Mouse (Mus musculus) limb, embryonic 10.5 days (tissue): ENCODE measurements around the gene Gsta3. TPM values are rescaled to one million over a fixed set of nuclear protein-coding genes. Genes with fewer than 3 reads are reported as not detected.
"Not testable (repeated sequence)": the region's sequence is repeated elsewhere in the genome, so short reads cannot be mapped to it uniquely, and the experiment has no call there.

Experiments
- DNase-seq: peaks from one replicate; pipeline ENCODE4 v3.0.0-alpha.2; 2017; ENCODE audit warnings: low spot score
- H3K27ac ChIP-seq: fragments of 300-500 bp; sonication (generic); 2 replicates; pipeline ENCODE4 v1.5.1; 2016; ENCODE audit warnings: mild to moderate bottlenecking
- H3K27me3 ChIP-seq: fragments of 300-500 bp; sonication (generic); 2 replicates; pipeline ENCODE4 v1.6.1; 2016; ENCODE audit warnings: low read depth, mild to moderate bottlenecking; ENCODE audit not compliant: poor library complexity, severe bottlenecking
- H3K36me3 ChIP-seq: fragments of 300-500 bp; sonication (generic); 2 replicates; pipeline ENCODE4 v1.6.1; 2016; ENCODE audit warnings: mild to moderate bottlenecking, moderate library complexity
- H3K4me1 ChIP-seq: fragments of 300-500 bp; sonication (generic); 2 replicates; pipeline ENCODE4 v1.6.1; 2016
- H3K4me3 ChIP-seq: fragments of 300-500 bp; sonication (generic); 2 replicates; pipeline ENCODE4 v1.5.1; 2016; ENCODE audit warnings: mild to moderate bottlenecking, moderate library complexity
- H3K9me3 ChIP-seq: fragments of 300-500 bp; sonication (generic); replicated peaks from 2 replicates; pipeline ENCODE4 v1.6.1; 2016; ENCODE audit warnings: mild to moderate bottlenecking
- WGBS: fragments of 180-500 bp; shearing (Covaris S2); methylation state at CpG from one replicate; pipeline ENCODE4 v1.1.7; 2016; 5-methylcytosine and 5-hydroxymethylcytosine counted together
- polyA plus RNA-seq: library from polyadenylated mRNA; unstranded; fragments of >200 nt; fragmentation: Nextera tagmentation; extraction: Ambion mirVana; gene quantifications from 2 replicates; pipeline ENCODE4 v1.2.1, GENCODE M21; 2016

Gene Gsta3
- polyA plus RNA-seq = not detected in 2 replicates

DNA sequence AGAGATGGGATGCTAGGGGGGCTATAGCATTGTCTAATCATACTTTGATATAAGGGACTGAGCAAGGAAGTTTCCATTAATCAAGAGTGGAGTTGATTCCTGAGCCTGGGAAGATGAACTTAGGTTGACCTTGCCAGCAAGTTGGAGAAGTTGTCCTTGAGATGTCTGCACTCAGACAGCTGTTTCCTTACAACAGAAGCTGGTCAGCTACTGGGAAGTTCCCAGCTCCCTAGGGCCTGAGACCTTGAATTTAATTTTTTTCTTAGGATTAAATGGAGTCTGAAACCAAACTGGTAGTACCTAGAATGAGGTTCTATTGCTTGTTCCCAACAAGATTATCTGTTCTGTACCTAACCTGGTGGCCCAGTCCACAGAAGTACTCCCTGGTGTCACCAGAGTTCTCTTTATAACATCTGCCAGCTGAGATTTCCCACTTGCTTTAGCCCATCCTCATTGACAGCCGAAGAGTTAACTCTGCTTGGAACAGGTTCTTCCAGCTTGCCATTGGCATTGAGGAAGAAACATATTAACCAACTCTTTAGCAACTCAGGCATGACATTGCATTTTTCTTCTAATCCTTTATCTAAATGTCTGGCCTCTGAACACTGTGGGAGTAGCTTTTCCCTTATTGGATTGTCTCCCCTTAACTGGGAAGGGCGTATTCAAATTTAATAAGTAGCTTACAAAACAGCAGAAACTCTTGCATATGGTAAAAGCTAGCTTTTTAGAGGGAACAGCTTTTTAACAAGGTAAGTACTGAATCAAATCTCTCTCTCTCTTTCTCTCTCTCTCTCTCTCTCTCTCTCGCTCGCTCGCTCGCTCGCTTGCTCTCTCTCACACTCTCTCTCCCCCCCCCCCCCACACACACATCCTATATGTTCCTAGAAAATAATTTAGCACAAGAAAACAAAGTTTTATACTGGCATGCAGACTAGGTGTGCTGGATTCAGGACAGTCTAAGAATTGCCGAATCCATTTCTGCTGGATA lies at the start of gene Gsta3:
Gene Gsta3, plus strand, starts transcription at position 679 of the 988 bp plus-strand sequence.
- Histone ChIP-seq H3K9me3 (no peaks in the 10 kb centered on the region), H3K36me3 (no peaks in the 10 kb centered on the region), H3K27me3 (no peaks in the 10 kb centered on the region), H3K4me3 (no peak within 1 kb of the TSS), H3K4me1 (no peaks in the 10 kb centered on the region), H3K27ac (no peak within 1 kb of the TSS)
- no peak for DNase-seq
- WGBS = 97% methylated on average over 8 of the region's 8 CpGs

DNA sequence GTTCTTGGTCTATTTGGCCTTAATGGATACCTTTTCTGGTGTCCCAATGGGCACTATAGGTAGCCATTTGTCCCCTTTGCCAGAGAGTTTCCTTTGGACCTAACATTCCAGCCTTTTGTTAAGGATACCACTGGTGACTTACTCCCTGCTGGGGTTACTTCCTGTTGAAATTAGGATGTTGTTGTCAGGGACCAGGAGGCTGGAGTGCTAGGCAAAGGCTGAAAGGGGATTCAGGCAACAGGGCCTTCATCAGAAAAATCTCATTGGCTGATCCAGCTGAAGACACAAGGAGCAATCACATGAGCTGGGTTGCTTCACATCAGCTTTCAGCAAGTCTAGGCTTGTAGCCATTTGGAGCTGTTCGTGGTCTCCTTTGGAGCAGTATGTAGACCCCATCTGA lies 34.1 kb upstream of the Gsta3 start:
- Histone ChIP-seq H3K36me3 (no peaks in the 10 kb centered on the region), H3K27me3 (no peaks in the 10 kb centered on the region), H3K27ac (no peak overlapping the region), H3K4me1 (0 out of 2 replicates have a peak, but pooled peaks cover 6% of the 10 kb centered on the region), H3K4me3 (no peak overlapping the region), H3K9me3 (no peaks in the 10 kb centered on the region)
- 87% methylated on average over 1 of the region's 1 CpGs for WGBS
- DNase-seq = no peak

DNA sequence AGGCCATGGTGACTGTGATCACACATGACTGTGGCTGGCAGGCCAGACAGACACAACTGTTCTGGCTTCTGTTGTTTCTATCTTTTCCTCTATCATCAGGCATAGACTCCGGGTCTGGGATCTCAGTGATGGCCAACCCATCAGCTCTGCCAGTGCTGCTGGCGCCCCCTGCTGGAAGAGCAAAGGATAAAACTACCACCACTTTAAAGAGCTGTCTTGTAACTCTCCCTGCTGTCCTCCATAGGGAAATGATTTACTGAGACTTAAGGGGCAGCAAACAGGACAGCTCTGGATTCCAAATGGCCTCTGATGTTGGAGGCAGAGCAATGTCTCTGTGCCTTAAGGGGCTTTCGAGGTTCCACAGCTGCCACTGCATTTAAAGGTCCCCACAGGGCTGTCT lies 26.9 kb upstream of the Gsta3 start:
- H3K36me3 ChIP-seq, DNase-seq, H3K9me3 ChIP-seq, H3K4me1 ChIP-seq, H3K4me3 ChIP-seq, H3K27me3 ChIP-seq, H3K27ac ChIP-seq: not testable (repeated sequence)
- 27% methylated on average over 3 of the region's 3 CpGs for WGBS

DNA sequence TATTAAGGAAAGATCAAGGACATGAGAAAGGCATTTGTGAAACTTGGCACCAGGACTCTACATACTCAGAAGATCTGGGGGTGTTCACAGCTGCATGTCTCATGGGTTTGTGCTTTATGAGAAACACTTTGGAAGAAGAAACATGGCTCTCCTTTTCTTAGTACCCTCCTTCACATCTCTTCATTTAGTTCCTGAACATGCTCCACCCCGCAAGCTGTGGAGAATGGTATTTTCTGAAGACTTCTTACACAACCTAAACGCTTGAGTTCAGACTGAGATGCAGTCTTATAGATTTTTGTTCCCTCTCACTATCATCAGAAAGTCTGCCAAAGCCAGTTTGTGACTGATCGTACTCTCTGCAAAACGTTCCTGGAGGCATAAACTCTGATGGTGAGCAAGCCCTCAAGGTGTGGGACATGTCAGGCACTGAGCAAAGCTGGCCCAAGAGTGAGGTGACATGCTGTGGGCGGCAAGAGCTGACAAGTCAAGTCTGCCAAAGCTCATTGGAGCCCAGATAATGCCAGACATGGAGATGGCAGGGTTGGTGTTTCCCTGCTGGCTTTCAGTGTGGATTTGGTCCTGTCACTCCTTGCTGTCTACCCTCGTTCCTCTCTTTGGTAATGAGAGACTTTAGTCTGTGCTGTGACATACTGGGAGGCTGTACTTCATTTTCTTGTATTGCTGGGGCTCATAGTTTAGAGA lies 26.2 kb upstream of the Gsta3 start:
- H3K36me3 ChIP-seq, H3K9me3 ChIP-seq, H3K27ac ChIP-seq, H3K4me3 ChIP-seq, DNase-seq, H3K4me1 ChIP-seq, H3K27me3 ChIP-seq: not testable (repeated sequence)
- WGBS = 80% methylated on average over 6 of the region's 6 CpGs

DNA sequence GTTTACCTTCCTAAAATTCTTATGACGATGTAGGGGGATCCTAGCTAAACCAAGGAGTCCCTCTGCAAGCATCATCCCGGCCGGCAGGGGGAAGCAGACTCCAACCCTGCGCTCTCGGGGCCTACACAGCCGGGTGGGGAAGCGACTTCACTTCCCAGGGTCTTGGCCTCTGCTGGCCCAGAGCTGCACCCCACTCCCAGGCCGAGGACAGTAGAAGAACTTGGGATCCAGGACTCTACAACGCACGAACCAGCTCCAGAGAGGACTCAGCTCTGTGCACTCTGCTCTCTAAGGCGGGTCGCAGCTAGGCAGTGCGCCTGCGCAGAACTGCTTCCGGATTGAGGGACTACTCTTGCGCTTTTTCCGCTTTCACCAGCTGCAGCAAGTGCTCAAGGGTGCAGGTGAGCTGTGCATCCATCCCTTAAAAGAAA lies 21.9 kb upstream of the Gsta3 start, which contains the start of gene Tmem14a:
Gene Tmem14a, plus strand, starts transcription at position 87 of the 431 bp plus-strand sequence.
- Histone ChIP-seq H3K9me3 (no peaks in the 10 kb centered on the region), H3K4me1 (peaks cover 6% of the 10 kb centered on the region; the same call in 1 of the 2 replicates), H3K27me3 (no peaks in the 10 kb centered on the region), H3K4me3 (peak within 1 kb of the TSS; percentile 69), H3K27ac (peak within 1 kb of the TSS; percentile 92), H3K36me3 (no peaks in the 10 kb centered on the region)
- peak; percentile 91 for DNase-seq
- WGBS = under 1% methylated on average over 17 of the region's 17 CpGs

DNA sequence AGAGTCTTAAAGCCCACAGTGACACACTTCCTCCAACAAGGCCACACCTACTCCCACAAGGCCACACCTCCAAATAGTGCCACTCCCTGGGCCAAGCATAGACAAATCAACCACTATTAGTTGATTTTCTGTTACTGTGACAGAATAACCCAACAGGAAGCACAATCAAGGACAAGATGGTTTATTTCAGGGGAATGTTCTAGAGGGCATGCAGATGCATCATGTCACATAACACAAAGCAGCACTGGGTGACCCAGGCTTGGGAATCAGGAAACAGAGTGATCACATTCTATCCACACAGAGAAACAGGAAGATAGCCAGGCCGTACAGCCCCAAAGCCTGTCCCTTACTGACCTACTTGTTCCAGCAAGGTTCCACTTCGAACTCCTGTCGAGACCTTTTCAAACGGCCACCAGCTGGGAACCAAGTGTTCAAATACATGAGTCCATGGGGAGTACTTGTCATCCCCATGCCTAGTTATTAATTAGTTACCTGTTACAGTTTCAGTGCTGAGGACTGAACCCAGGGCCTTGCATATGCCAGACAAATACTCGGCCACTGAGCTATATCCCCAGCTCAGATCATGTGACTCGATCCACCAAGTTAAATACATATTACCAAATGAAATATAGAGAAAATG lies 12.5 kb upstream of the Gsta3 start:
- H3K36me3 ChIP-seq = no peaks in the 10 kb centered on the region
- no peaks in the 10 kb centered on the region for H3K9me3 ChIP-seq
- H3K4me1 ChIP-seq = no peaks in the 10 kb centered on the region
- no peaks in the 10 kb centered on the region for H3K27me3 ChIP-seq
- no peak overlapping the region for H3K4me3 ChIP-seq
- no peak for DNase-seq
- no peak overlapping the region for H3K27ac ChIP-seq
- 90% methylated on average over 6 of the region's 6 CpGs for WGBS

DNA sequence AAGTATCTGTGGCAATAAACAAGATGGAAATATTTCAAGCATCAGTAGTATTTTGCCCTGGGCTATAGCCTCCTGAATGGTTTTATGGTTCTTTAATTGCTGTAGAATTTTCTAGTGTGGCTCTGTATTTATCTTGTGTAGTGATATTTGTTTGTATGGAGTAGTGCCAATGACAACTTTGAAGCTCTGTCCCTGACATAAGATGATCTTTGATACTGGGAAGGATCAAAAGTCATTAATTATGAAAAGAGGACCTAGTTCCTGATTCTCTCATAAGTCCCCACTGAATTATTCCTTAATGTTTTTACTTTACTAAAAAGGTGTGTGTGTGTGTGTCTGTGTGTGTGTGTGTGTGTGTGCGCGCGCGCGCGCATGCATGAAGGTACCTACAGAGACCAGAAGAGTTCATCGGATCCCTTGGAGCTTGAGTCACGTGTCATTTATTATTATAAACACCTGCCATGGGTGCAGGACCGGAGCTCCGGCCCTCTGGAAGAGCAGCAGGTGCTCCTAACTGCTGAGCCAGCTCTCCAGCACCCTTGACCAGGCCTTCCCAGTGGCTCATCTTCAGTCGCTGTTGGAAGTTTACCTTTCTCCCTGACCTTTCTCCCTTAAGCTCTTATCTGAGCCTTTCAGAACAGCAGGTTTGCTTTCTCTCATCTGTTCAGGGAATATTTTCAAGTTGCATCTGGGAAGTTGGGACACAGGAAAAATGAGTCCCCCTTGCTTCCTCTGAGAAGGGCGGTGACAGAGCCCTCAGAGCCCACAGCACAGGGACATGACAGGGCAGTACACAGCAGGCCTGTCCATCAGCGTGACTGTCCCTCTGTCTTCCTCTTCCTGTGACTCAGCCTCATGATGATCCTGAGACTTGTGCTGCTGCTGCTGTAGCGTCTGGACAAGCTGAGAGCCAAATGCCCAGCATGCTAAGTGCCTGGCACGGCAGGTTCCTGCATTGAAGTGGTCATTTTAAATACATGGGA lies 11.4 kb upstream of the Gsta3 start:
- not testable (repeated sequence) for DNase-seq, H3K9me3 ChIP-seq, H3K4me3 ChIP-seq, H3K27ac ChIP-seq, H3K36me3 ChIP-seq, H3K27me3 ChIP-seq, H3K4me1 ChIP-seq
- WGBS = 88% methylated on average over 15 of the region's 15 CpGs

DNA sequence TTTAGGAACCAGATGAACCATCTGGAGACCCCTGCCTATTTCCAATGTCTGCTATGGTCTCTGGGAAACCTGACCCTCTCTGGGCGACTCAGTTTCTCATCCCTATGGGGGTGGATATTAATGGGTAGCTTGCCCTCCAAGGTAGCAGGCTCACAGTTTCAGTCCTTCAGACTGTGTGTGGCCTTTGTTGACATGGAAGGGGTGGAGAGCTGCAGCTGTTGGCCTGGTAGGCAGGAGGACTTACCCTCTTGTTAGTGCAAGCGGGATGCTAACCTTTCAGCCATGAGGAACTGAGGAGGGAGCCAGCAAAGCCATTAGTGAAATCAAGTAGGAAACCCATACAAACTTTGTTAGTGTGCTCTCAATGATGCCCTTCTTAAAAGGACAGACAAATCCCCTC lies 10.0 kb upstream of the Gsta3 start:
- WGBS = 83% methylated on average over 2 of the region's 2 CpGs
- no peaks in the 10 kb centered on the region for H3K4me1 ChIP-seq
- H3K4me3 ChIP-seq = no peak overlapping the region
- no peak for DNase-seq
- no peaks in the 10 kb centered on the region for H3K36me3 ChIP-seq
- no peaks in the 10 kb centered on the region for H3K9me3 ChIP-seq
- H3K27me3 ChIP-seq = no peaks in the 10 kb centered on the region
- H3K27ac ChIP-seq = no peak overlapping the region

DNA sequence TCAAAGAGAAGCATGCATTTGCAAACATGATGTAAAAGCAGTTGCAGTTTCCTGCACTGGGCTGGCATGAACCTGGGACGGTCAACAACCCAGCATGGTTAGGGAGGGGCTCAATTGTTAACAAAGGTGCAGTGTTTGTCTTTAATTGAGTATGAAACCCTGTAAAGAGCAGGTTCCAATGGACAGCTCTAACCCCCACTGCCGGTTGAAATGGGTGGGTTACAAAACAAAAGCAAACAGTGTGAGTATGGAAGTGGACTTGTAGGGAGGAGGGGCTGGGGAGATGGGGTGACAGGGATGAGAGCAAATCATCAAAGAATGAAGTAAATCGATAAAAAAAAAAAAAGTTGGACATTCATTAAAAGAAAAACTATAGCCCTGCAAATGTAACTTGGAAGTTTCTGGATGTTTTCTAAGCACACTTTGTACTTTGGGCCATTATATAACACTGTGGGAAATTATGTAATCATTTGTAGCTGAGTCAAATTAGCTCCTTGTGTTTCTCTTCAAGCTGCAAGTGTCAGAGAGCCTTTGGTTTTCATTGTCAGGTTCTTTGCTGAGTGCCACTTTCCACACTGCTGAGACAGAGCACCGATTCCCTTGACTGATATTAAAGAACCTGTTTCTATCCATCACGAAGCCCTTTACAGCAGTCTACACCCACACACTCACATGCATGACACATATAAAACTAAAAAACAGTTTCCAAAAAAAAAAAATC lies 8.5 kb upstream of the Gsta3 start:
- no peak for DNase-seq
- Histone ChIP-seq H3K4me1 (no peaks in the 10 kb centered on the region), H3K27ac (no peak overlapping the region), H3K9me3 (no peaks in the 10 kb centered on the region), H3K4me3 (no peak overlapping the region), H3K36me3 (no peaks in the 10 kb centered on the region), H3K27me3 (no peaks in the 10 kb centered on the region)
- WGBS = 79% methylated on average over 5 of the region's 5 CpGs

DNA sequence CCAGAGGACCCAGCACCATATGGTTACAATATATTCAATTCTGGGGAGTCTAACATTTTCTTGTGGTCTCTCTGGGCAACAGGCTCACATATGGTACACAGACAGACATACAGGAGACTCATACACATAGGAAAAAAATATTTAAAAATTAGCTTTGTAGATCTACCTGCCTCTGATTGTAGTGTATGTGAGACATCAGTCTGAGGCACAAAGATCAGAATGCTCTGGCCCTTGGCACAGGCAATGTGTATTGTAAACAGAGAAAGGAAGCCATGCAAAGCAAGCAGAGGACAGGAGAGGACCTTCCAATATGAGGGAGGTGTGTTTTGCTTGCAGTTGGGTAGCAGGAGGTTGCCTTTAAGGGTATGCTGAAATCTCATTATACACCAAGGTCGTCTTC lies 7.9 kb upstream of the Gsta3 start:
- Histone ChIP-seq H3K27me3 (no peaks in the 10 kb centered on the region), H3K4me1 (no peaks in the 10 kb centered on the region)
- 86% methylated on average over 1 of the region's 1 CpGs for WGBS

DNA sequence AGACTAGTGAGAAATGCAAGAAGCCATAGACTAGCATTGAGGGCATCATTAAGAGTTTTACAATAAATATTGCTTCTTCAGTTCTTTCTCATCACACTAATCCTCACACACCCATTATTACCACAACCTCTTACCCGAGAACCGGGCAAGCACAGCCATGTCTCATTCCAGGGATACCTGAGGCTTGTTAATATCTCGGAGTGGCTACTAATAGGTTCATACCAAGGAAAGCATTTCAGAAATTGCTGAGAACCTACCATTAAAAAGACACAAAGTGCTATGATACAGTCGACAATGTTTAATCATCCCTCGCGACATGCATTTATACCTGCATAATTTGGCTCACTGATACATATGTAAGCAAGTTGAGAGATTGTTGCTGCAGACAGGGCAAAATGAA lies 5.0 kb upstream of the Gsta3 start:
- 92% methylated on average over 6 of the region's 6 CpGs for WGBS
- no peak for DNase-seq

More for the DNA sequence above, 7.9 kb upstream of the Gsta3 start:
- Histone ChIP-seq H3K4me3 (no peak overlapping the region), H3K9me3 (no peaks in the 10 kb centered on the region), H3K27ac (no peak overlapping the region), H3K36me3 (no peaks in the 10 kb centered on the region)
- DNase-seq = no peak

More for the DNA sequence above, 5.0 kb upstream of the Gsta3 start:
- Histone ChIP-seq H3K27me3 (no peaks in the 10 kb centered on the region), H3K9me3 (no peaks in the 10 kb centered on the region), H3K27ac (no peak overlapping the region), H3K4me3 (no peak overlapping the region), H3K4me1 (no peaks in the 10 kb centered on the region), H3K36me3 (no peaks in the 10 kb centered on the region)
